Mouse (Mus musculus): ENCODE results near the gene Tm6sf2.
"Not testable (repeated sequence)": the region's sequence is repeated elsewhere in the genome, so short reads cannot be mapped to it uniquely, and the experiment has no call there.

The Tm6sf2 gene

DNA sequence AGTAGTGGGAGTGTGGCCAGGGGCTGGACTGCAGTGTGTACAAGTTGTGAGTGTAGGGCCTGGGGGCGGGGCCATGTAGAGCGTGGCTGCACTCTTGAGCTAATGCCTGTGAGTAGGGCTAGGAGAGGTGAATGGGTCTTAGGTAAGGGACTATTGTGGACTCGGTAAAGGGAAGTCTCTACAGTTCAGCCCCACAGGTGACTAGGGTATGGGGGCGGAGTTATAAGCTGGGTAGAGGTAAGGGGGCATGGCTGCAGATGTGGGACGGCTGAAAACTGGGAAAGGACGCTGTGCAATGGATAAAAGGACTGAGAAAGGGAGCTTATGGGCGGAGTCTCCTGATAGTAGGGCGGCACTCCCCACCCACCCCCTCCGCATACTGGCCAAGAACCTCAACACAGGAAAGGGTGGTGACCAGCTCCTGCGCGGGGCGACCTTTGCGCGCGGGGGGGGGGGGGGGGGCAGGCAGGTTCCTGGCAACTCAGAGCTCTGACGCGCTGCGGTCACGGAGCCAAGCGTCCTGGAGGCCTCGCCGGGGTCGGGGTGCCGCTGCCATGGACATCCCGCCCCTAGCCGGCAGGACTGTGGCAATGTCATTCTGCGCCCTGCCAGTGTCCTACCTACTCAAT is at the start of gene Tm6sf2:
Tm6sf2 (plus strand) TSS at position 484 of the 629 bp plus-strand sequence.
- DNase-seq (ENCODE audit: low read depth, low spot score): no peak

DNA sequence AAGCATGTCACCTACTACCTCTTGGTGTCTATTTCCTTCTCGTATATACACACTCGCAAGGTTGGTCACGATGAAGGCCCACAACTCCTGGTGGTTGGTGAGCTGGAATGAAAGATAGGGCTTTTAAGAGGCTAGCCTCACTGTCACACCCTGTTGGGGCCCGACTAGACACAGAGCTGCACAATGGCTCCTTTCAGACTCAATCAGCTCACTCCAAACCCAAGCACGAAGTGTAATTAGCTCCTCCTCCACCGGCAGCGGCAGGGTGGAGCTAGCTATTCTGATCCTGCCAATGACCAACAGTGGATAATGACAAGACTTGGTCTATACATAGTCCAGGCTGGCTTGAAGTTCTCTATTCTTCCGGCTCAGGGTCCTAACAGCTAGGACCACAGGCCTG is 49.1 kb upstream of the Tm6sf2 start:
- DNase-seq (ENCODE audit: low read depth, low spot score): no peak

DNA sequence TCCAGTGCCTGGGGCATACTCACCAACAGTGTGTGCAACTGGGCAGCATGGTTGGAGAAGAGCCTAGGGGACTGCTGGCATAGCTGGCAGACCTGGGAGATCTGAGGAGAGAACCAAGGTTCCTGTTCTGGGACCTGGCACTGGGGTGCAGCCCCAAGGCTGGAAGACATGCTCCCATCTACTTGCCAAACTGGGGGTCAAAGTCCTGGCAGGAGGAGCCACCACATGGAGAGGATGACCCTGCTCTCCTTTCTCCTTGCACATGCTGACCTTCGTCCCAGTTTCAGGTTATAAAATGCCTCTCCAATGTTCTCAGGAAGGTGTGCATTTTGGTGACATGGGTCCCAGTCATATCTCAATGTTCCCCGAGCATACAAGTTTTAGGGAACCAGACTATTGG is 46.6 kb upstream of the Tm6sf2 start:
- DNase-seq (ENCODE audit: low read depth, low spot score): no peak

DNA sequence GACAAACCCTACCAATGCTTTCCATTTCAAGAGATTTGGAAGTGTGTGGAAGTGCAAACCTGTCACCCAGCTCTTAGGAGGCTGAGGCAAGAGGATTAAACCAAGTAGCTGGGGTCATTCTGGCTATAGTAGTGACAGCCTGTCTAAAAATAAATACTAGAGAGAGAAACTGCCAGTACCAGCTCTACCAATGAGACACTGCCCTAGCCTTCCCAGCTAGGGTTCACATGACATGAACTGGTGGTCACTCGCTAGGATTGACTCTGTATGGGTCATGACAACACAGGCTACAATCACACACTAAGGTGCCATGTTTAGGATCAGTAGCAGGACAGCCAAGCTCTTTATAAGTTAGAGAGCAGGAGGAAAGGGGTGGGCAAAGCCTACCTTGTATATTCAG is 42.5 kb upstream of the Tm6sf2 start:
- no peak for DNase-seq (ENCODE audit: low read depth, low spot score)

DNA sequence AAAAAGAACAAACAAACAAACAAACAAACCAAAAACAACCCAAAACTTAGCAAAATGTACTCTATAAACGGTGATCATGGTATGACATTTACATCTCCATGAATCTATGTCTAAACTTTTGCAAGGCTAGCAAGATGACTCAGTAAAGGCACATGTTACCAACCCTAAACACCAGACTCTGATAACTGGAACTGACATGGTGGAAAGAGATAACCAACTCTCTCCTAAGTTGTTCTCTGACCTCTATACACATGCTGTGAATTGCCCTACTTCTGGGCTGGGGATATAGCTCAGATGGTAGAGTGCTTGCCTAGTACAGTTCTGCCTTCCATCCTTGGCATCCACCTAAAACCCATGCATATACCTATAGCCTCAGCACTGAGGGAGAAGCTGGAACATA is 34.7 kb upstream of the Tm6sf2 start:
- DNase-seq (ENCODE audit: low read depth, low spot score): no peak

DNA sequence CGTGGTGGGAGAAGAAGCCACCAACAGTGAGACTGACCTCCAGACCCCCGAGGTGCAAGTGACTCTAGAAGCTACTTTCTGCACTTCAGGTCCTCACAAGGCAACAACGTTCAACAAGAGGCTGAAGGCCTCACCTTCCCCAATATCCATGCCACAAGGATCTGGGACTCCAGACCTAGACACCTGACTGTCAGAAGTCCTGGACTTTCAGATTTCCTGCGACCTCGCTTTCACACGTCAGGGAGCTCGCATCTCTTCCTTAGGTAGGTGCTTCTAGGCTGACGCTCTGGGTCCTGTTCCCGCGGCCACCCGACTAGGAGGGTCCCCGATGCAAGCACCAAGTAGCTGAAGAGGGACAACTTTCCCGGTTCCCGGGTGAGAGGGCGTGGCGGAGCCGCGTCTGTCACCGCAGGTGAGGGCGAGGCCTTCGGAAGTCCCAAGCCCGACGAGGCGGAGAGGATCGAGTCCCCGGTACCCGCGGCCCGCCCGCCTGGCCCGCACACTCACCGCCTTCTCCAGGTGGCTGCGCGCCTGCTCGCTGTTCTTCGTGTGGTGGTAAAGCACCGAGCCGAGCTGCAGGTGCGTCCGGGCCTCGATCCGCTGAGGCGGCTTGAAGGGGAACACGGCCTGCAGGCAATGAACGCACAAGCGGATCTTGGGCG is 30.7 kb upstream of the Tm6sf2 start:
- peak; percentile 44 for DNase-seq (ENCODE audit: low read depth, low spot score)

DNA sequence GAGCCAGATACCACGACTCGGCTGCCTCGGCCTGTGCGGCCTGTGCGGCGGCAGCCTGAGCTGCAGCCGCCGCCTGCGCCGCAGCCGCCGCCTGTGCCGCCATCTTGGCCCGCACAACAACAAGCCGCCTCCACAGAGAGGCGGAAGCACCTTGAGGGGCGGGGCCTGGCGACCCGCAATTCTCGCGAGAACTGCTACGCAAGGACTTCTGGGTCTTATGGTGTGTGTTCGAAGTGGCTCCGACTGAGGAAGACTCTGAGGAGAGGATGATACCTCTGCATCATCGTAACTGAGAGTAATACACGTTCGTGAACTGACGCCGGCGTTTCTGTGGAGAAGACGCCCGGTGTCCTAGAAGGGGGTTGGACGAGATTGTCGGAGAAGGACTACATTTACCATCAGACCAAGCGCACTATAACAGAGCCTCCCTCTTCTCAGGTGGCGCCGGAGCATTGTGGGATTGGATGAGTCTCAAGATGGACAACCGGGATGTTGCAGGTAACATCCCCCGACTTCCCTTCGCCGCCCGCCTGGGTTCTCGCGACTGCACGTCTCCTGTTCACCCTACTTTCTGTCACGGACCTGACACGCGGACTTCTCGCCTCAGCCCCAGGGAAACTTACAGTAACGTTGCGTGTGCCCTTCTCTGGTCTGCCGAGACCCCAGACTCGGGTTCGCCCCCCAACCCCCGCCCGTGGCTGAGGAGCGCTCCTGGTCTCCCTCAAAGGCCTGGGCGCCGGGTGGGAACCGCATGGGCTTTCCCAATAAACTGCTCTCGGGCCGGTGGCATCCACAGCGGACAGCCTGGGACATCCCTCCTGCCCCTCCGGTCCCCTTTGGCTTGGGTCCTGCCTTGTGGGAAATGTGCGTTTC is 29.9 kb upstream of the Tm6sf2 start, which contains the start of the genes Mau2 and Sugp1:
Mau2 (minus strand) TSS at position 152 of the 873 bp plus-strand sequence.
Sugp1 (plus strand) TSS at position 231 of the 873 bp plus-strand sequence.
- peak; percentile 97 for DNase-seq (ENCODE audit: low read depth, low spot score)

DNA sequence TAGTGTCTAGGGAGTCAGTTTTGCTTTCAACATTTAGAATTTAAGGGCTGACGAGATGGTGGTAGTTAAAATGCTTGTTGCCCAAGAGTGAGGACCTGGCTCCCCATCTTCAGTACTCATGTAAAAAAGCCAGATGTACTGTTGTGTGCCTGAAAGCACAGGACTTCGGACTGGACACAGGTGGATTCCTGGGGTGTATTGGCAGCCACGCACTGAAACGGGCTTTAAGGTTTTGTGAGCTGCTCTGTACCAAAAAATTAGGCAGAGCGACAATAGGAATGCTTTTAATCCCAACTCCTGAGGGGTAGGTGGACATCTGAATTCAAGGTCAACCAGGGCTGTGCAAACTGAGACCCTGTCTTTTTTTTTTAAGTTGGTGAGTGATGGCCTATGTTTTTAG is 28.7 kb upstream of the Tm6sf2 start:
- no peak for DNase-seq (ENCODE audit: low read depth, low spot score)

DNA sequence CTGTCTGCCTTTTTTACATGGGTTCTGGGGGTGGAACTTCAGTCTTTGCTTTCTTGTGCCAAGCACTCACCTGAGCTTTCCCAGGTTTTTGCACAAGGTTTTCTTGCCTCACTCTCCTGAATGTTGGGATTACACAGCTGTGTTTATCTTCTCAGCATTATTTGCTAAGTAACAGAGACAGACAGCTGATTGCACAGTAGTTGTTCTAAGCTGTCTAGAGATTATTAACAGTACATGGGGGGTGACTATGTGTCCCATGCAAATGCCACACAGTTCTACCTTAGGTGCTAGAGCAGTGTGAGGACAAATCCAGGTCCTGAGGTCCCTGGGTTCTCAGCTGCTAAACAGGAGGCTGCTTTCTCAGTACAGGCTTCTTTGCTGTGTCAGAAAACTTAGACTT is 23.1 kb upstream of the Tm6sf2 start:
- no peak for DNase-seq (ENCODE audit: low read depth, low spot score)

DNA sequence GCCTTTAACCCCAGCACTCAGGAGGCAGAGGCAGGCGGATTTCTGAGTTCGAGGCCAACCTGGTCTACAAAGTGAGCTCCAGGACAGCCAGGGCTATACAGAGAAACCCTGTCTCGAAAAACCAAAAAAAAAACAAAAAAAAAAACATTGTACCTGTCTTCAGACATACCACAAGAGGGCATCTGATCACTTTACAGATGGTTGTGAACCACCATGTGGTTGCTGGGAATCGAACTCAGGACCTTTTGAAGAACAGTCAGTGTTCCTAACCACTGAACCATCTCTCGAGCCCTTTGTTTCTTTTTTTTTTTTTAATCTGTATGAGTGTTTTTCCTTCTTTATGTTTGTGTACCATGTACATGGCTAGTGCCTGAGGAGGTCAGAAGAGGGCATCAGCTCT is 22.3 kb upstream of the Tm6sf2 start:
- DNase-seq (ENCODE audit: low read depth, low spot score): not testable (repeated sequence)

DNA sequence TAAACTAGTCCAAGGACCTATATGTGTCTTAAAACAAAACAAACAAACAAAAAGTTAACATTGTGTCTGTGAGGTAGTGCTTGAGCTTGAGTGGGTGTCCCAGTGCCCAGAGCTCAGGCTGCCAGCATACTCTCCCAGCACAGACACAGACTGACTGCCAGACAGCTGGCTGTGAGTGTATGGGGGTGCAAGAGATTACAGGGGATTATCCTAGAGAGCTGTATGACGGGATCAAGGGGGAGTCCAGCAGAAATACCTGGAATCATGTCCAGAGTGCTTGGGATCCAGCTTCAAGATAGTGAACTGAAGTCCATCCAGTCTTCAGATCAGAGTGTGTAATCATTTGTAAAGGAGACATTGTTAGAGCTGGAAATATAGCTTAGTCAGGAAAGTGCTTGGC is 15.0 kb upstream of the Tm6sf2 start:
- no peak for DNase-seq (ENCODE audit: low read depth, low spot score)

DNA sequence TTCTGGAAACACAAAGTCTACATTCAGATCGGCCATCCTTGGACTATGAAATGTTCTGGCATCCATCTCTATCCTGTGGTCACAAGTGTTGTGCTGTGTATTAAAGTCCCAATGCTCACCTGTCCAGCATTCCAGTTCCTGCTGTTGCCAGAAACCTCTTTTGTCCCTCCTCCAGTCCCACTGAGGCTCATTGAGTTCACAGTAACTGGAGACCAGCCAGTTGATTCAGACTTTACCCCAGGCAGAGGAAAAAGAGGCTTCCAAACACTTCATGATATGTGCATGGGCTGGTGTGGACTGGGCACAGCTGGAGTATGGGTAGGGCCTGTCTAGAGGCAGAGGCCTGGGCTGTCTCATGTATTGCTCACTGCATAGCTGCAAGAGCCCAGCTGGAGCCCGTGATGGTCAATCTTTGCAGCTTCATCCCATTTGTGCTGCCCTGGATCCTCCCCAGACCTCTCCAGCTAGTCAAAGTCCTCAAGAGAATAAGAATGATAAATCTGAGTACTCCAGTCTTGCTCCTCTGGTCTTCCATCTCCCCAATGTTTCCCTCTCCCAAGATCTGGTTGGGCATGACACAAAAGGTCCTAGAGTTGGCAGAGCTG is 786 bp upstream of the Tm6sf2 start:
- no peak for DNase-seq (ENCODE audit: low read depth, low spot score)

DNA sequence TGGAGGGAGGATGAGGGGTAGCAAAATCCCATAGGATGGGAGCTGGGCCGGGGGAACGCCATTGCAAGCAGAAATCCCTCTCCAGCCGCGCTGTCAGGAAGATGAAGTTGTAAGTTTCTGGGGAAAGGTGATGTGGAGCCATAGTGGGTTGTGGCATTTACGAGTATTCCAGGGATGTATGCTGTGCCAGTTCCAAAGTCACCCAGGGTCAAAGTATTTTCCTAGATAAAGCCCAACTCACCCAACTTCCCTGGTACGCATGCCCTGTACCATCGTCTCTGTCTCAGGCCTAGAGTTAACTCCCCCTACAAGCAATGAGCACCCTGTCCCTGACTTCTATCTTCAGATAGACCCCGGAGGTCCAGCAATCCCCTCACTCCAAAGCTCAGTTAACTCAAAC is 396 bp downstream of the Tm6sf2 start:
- no peak for DNase-seq (ENCODE audit: low read depth, low spot score)

DNA sequence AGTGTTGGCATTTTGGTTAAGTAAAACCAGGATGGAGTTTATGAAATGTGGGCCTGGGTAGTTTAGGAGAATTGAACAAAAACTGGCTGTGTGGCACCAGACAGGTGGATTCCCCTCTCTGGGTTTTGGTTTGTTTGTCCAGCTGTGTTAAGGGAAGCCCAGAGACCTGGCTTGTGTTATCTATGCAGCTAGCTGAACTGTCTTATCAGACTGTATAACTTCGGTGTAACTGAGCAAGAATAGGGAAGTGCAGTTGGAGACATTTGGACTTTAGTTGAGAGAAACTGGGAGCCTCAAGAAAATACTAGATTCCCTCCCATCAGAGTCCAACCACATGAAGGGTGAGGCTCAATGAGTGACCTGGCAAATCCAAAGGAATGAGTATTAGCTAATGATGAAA is 958 bp downstream of the Tm6sf2 start:
- DNase-seq (ENCODE audit: low read depth, low spot score): no peak

DNA sequence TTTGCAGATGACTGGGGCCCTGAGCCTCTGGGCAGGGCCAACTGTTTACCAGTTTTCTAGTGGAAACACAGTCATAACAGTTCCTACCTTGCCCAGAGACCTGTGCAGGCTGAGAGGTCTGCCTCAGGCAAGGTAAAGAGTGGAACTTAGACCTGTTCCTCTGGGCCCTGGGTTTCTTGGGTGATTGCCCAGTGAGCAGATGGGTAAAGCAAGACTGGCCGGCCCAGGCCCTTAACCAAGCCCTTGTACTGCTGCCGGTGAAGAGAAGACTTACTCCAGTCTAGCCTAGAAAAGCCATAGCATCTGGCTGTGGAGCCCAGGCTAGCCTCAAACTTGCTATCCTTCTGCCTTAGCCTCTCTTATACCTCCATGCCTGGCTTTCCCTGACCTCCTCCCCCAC is 9.3 kb downstream of the Tm6sf2 start:
- no peak for DNase-seq (ENCODE audit: low read depth, low spot score)

DNA sequence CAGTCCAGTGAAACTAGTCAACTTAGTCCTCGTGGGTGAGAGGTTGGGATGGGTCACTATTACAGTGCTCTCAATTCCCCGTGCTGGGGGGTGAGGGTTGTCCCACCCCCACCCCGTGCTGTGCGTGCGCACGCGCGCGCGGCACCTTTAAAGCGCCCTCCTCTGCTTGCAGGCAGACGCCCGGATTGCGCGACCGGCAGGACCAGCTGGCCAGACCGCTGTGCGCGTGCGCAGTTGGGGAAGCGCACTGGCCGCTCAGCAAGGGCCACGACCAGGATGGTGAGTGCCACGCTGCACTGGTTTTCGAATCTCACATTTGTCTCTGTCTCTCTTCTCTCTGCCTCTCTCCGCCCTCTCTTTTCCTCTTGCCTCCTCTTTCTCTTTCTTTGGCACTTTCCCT is 10.6 kb downstream of the Tm6sf2 start, which contains the start of gene Hapln4:
Hapln4 (plus strand) TSS at position 173 of the 400 bp plus-strand sequence.
- no peak for DNase-seq (ENCODE audit: low read depth, low spot score)

DNA sequence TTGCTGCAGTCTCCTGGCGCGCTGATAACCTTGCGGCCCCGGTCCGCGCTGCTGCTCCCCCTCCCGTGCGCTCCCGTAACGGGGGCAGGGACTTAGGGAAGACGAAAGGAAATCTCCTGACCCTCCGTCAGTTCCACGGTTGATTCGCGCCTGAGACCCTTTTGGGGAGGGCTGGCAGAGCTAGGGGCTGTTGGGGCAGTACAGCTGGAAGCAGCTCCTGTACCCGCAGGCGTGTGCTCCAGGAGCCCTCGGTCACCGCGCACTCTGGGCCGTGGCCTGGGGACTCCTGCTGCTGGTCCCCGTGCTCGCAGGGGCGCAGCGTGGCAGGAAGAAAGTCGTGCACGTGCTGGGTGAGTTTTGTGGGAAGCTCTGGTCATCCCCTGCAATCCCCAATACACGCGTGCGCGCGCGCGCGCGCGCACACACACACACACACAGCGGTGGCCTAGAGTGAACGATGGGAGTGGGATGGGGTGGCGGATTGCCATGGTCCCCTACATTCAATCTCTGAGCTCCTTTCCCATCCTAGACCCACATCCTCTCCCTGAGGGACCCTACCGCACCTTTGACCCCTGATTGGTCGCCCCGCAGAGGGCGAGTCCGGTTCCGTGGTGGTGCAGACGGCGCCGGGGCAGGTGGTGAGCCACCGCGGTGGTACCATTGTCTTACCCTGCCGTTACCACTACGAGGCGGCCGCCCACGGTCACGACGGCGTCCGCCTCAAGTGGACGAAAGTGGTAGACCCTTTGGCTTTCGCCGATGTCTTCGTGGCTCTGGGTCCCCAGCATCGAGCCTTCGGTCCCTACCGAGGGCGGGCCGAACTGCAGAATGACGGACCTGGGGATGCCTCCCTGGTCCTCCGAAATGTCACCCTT is 11.7 kb downstream of the Tm6sf2 start:
- no peak for DNase-seq (ENCODE audit: low read depth, low spot score)

DNA sequence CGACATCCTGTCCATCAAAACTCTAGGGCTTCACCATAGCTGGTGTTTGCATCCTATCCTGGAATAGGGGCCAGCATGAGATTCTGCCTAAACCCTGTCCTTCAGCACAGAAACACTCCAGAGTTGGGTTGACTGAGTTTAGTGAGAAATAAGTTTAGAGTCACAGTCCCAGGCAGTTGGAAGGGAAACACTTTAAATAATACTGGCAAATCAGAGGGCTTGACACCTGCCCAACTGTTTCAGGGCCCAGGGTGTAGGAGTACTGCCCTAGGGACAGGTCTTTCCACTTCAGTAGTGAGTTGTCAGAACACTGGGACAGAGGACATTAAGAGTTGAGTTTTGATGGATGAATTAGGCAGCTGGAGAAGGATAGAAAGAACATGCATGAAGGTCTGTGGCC is 13.4 kb downstream of the Tm6sf2 start:
- no peak for DNase-seq (ENCODE audit: low read depth, low spot score)

DNA sequence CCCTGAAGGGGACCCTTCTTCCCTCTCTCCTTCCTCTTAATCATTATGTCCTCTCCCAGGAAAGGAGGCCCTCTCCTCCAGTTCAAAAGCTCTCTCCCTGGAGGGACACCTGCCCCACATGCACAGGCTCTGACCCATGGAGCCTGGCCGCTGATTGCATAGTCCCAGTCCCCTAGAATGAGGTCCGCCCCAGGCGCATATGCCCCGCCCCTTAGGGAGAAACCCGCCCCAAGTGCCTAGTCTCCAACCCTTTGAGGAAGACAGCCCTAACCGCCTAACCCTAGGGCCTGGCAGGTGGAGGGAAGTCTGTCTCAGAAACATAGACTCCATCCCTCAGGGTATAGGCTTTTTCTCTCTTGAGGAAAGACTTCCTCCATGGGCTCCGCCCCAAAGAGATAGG is 14.5 kb downstream of the Tm6sf2 start:
- DNase-seq (ENCODE audit: low read depth, low spot score): no peak

DNA sequence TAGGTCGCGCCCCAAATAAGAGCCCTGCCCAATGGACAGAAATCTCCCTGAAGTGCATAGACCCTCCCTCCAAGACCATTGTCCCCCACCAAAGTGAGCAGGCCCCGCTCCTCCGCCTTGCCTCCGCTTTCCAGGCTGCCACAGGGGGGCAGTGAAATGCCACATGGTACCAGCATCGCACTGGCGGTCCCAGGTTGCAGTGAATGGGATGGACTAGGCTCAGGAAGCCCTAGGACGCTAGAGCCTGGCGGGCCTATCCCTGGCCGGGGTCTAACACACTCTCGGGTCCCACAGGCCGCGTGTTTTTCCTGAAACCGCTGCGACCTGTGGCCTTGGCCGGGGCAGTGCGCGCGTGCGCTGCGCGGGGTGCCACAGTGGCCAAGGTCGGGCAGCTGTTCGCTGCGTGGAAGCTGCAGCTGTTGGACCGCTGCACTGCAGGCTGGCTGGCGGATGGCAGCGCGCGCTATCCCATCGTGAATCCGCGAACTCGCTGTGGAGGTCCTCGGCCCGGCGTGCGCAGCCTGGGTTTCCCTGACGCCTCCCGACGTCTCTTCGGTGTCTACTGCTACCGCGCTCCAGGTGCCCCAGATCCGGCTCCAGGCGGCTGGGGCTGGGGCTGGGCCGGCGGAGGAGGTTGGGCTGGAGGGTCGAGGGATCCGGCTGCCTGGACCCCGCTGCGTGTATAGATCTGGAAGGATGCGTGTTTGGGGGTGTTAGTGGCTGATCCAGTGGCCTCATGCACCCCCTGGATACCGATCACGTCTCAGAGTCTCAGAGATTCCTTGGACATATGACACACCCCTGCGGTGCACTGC is 15.3 kb downstream of the Tm6sf2 start:
- DNase-seq (ENCODE audit: low read depth, low spot score): no peak
